Mouse (Mus musculus): ENCODE results near the gene Mgll. TPM values are rescaled to one million over a fixed set of nuclear protein-coding genes. Genes with fewer than 3 reads are reported as not detected.

Gene Mgll
- polyA plus RNA-seq, 1 experiment from 2014 or later: 2.4 TPM

- WGBS: 83% methylated on average over 3 of the region's 3 CpGs
- ATAC-seq (ENCODE audit: insufficient number of reproducible peaks, low FRiP score, low TSS enrichment, low read depth) (no peak), DNase-seq (ENCODE audit: low spot score) (no peak)
- Histone ChIP-seq H3K4me3 (ENCODE audit: low read depth, low read length) (no peak overlapping the region), H3K27ac (replicated peaks; ENCODE audit: low read depth, low read length) (no peak overlapping the region), H3K4me2 (ENCODE audit: low read depth, severe bottlenecking) (no peak overlapping the region), H3K9me3 (ENCODE audit: control insufficient read depth, low read length) (no peaks in the 10 kb centered on the region), H3K9ac (ENCODE audit: low read length) (no peak overlapping the region), H3K36me3 (ENCODE audit: control insufficient read depth, insufficient read depth, low read length) (no peaks in the 10 kb centered on the region), H3K4me1 (ENCODE audit: control insufficient read depth, insufficient read depth, low read length) (no peaks in the 10 kb centered on the region), H3K27me3 (ENCODE audit: control insufficient read depth, insufficient read depth, low read length) (no peaks in the 10 kb centered on the region)
Observed at GRCm38 (mm10) chr6:88690211-88690610, 34.0 kb upstream of the Mgll start.

DNA sequence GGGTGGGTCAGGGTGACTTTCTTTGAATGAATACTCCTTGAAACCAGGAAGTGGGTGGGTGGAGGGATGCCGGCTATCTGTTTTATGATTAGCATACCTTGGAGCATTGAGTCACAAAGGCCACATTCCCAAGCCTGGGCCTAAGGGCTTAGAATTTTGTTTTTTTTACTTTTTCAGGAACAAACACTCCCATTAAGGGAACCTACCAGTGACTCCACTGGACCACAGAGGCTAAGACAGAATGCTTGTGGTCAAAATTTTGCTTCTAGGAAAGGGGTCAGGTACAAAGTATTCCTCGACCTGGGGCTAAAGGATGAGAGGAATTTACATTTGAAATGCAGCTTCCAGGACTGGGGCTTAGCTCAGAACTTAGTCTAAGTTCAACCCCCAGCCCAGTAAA lies 32.9 kb upstream of the Mgll start:
- Histone ChIP-seq H3K9ac (ENCODE audit: low read length) (no peak overlapping the region), H3K27ac (replicated peaks; ENCODE audit: low read depth, low read length) (no peak overlapping the region), H3K4me2 (ENCODE audit: low read depth, severe bottlenecking) (no peak overlapping the region), H3K27me3 (ENCODE audit: control insufficient read depth, insufficient read depth, low read length) (no peaks in the 10 kb centered on the region), H3K4me1 (ENCODE audit: control insufficient read depth, insufficient read depth, low read length) (no peaks in the 10 kb centered on the region), H3K9me3 (ENCODE audit: control insufficient read depth, low read length) (no peaks in the 10 kb centered on the region), H3K36me3 (ENCODE audit: control insufficient read depth, insufficient read depth, low read length) (no peaks in the 10 kb centered on the region), H3K4me3 (ENCODE audit: low read depth, low read length) (no peak overlapping the region)
- WGBS: 77% methylated on average over 2 of the region's 2 CpGs
- ATAC-seq (ENCODE audit: insufficient number of reproducible peaks, low FRiP score, low TSS enrichment, low read depth) (no peak), DNase-seq (ENCODE audit: low spot score) (no peak)

DNA sequence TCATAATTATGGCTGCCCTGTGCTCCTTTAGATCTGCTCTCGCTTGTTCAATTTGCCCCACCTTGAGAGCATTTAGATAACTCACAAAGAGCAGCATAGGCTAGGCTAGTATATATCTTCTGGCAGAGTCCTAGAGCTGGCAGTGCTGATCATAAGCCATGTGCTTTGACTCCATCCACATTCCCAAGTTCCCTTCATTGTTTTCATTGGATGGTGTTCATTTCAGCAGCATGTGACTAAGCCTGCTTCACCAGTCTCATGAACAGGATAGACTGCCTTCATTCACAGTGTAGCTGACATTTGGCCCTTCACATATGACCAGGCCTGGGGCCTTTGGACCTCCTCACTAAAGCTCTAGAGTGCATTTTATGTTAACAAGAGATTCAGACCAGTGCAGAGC lies 21.3 kb upstream of the Mgll start:
- no peak for ATAC-seq (ENCODE audit: insufficient number of reproducible peaks, low FRiP score, low TSS enrichment, low read depth)
- H3K4me3 ChIP-seq (ENCODE audit: low read depth, low read length): no peak overlapping the region

GRCm38 (mm10) chr6:88703731-88704130 lies 20.5 kb upstream of the Mgll start:
- Histone ChIP-seq H3K4me1 (ENCODE audit: control insufficient read depth, insufficient read depth, low read length) (no peaks in the 10 kb centered on the region), H3K4me3 (ENCODE audit: low read depth, low read length) (no peak overlapping the region), H3K4me2 (ENCODE audit: low read depth, severe bottlenecking) (no peak overlapping the region), H3K27ac (replicated peaks; ENCODE audit: low read depth, low read length) (no peak overlapping the region), H3K36me3 (ENCODE audit: control insufficient read depth, insufficient read depth, low read length) (no peaks in the 10 kb centered on the region), H3K9ac (ENCODE audit: low read length) (no peak overlapping the region), H3K9me3 (ENCODE audit: control insufficient read depth, low read length) (no peaks in the 10 kb centered on the region), H3K27me3 (ENCODE audit: control insufficient read depth, insufficient read depth, low read length) (no peaks in the 10 kb centered on the region)
- DNase-seq (ENCODE audit: low spot score) (no peak), ATAC-seq (ENCODE audit: insufficient number of reproducible peaks, low FRiP score, low TSS enrichment, low read depth) (no peak)
- WGBS: 89% methylated on average over 5 of the region's 5 CpGs

More for the DNA sequence above, 21.3 kb upstream of the Mgll start:
- Histone ChIP-seq H3K27me3 (ENCODE audit: control insufficient read depth, insufficient read depth, low read length) (no peaks in the 10 kb centered on the region), H3K27ac (replicated peaks; ENCODE audit: low read depth, low read length) (no peak overlapping the region), H3K9ac (ENCODE audit: low read length) (no peak overlapping the region), H3K4me2 (ENCODE audit: low read depth, severe bottlenecking) (no peak overlapping the region), H3K9me3 (ENCODE audit: control insufficient read depth, low read length) (no peaks in the 10 kb centered on the region), H3K36me3 (ENCODE audit: control insufficient read depth, insufficient read depth, low read length) (no peaks in the 10 kb centered on the region), H3K4me1 (ENCODE audit: control insufficient read depth, insufficient read depth, low read length) (no peaks in the 10 kb centered on the region)
- WGBS: 88% methylated on average over 1 of the region's 1 CpGs
- no peak for DNase-seq (ENCODE audit: low spot score)

DNA sequence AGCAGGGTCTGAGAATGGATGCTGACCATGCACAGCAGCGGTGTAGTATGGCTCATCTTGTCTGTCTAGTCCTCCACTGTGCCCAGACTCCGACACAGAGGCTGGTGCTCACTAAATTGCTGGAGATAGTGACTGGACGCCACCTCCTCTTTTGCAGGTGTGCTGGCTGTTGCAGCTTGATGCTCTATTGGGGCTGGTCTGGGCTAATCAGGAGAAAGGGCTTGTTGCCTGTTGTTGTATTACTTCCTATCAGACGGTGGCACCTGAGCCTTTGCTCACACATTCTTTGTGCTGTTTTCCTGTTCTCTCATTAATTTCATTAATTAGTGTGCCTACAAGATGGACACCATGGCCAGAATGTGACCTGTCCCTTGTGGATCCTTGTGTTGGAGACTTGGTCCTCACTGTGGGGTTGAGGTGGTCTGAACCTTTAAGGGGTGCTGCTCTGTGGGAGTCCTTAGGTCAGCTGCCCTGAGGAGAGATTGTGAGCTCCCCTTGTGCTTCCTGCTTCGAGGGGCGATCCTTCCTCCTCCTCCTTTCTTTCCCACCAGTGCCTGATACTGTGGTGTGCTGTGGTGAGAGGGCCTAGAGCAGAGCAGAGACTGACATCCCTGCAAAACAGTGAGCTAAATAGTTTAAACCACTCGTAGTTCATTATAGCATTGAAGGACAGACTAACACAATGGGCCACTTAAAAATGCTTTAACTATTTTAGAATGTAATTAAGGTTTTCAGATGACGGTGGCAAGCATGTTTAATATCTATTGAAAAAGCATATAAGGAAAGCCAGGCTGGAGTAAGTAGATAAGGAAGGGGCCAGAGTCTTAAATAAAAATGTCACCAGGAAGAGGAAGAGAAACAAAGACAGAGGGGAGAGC lies 15.6 kb upstream of the Mgll start:
- ATAC-seq (ENCODE audit: insufficient number of reproducible peaks, low FRiP score, low TSS enrichment, low read depth): no peak

DNA sequence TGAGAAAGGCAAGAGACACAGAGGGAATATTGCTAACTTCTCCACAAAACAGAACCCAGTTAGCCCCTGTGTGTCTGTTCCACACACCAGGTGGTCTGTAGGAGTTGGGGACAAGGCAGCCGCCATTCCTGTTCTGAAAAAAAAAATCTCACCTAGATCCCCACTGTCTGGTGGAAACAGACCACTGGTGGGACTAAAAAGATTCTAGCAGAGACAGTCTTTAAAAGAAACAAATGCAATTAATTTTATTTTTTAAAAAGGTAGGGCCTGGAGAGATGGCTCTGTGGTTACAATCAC lies 15.0 kb upstream of the Mgll start:
- no peaks in the 10 kb centered on the region for H3K4me1 ChIP-seq (ENCODE audit: control insufficient read depth, insufficient read depth, low read length)
- WGBS: 74% methylated on average over 1 of the region's 1 CpGs
- no peak overlapping the region for H3K27ac ChIP-seq (replicated peaks; ENCODE audit: low read depth, low read length)
- H3K4me2 ChIP-seq (ENCODE audit: low read depth, severe bottlenecking): no peak overlapping the region
- H3K9me3 ChIP-seq (ENCODE audit: control insufficient read depth, low read length): no peaks in the 10 kb centered on the region
- ATAC-seq (ENCODE audit: insufficient number of reproducible peaks, low FRiP score, low TSS enrichment, low read depth) (no peak), DNase-seq (ENCODE audit: low spot score) (no peak)
- H3K27me3 ChIP-seq (ENCODE audit: control insufficient read depth, insufficient read depth, low read length): no peaks in the 10 kb centered on the region
- no peak overlapping the region for H3K9ac ChIP-seq (ENCODE audit: low read length)
- H3K4me3 ChIP-seq (ENCODE audit: low read depth, low read length): no peak overlapping the region
- H3K36me3 ChIP-seq (ENCODE audit: control insufficient read depth, insufficient read depth, low read length): no peaks in the 10 kb centered on the region

More for the DNA sequence above, 15.6 kb upstream of the Mgll start:
- no peak overlapping the region for H3K27ac ChIP-seq (replicated peaks; ENCODE audit: low read depth, low read length)
- H3K4me2 ChIP-seq (ENCODE audit: low read depth, severe bottlenecking): no peak overlapping the region
- no peak overlapping the region for H3K9ac ChIP-seq (ENCODE audit: low read length)
- no peak overlapping the region for H3K4me3 ChIP-seq (ENCODE audit: low read depth, low read length)
- H3K36me3 ChIP-seq (ENCODE audit: control insufficient read depth, insufficient read depth, low read length): no peaks in the 10 kb centered on the region
- no peaks in the 10 kb centered on the region for H3K27me3 ChIP-seq (ENCODE audit: control insufficient read depth, insufficient read depth, low read length)
- WGBS: 76% methylated on average over 8 of the region's 8 CpGs
- no peak for DNase-seq (ENCODE audit: low spot score)
- H3K9me3 ChIP-seq (ENCODE audit: control insufficient read depth, low read length): no peaks in the 10 kb centered on the region
- no peaks in the 10 kb centered on the region for H3K4me1 ChIP-seq (ENCODE audit: control insufficient read depth, insufficient read depth, low read length)

GRCm38 (mm10) chr6:88711313-88711712 lies 12.9 kb upstream of the Mgll start:
- Histone ChIP-seq H3K27me3 (ENCODE audit: control insufficient read depth, insufficient read depth, low read length) (no peaks in the 10 kb centered on the region), H3K36me3 (ENCODE audit: control insufficient read depth, insufficient read depth, low read length) (no peaks in the 10 kb centered on the region), H3K9me3 (ENCODE audit: control insufficient read depth, low read length) (no peaks in the 10 kb centered on the region), H3K9ac (ENCODE audit: low read length) (no peak overlapping the region), H3K4me2 (ENCODE audit: low read depth, severe bottlenecking) (no peak overlapping the region), H3K27ac (replicated peaks; ENCODE audit: low read depth, low read length) (no peak overlapping the region), H3K4me1 (ENCODE audit: control insufficient read depth, insufficient read depth, low read length) (no peaks in the 10 kb centered on the region), H3K4me3 (ENCODE audit: low read depth, low read length) (no peak overlapping the region)
- WGBS: 60% methylated on average over 3 of the region's 3 CpGs
- DNase-seq (ENCODE audit: low spot score) (no peak), ATAC-seq (ENCODE audit: insufficient number of reproducible peaks, low FRiP score, low TSS enrichment, low read depth) (no peak)

DNA sequence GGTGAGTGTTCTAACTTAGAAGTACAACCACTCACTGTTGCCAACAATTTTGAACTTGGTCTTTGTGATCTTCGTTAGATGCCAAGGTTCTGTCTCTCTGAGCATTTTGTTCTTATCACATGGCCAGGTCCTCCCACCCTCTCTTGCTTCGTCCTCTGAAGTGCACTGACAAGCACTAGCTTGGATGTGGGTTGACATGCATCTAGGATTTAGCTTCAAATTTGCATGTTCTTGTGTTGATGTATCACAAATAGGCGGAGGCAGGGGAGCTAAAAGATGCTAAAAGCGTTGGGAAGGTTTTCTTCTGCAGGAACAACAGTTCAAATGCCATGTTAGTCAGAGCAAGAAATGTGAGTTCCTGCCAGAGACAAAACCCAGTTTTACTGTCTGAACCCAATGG lies 12.1 kb upstream of the Mgll start:
- Histone ChIP-seq H3K4me1 (ENCODE audit: control insufficient read depth, insufficient read depth, low read length) (no peaks in the 10 kb centered on the region), H3K4me2 (ENCODE audit: low read depth, severe bottlenecking) (no peak overlapping the region), H3K27me3 (ENCODE audit: control insufficient read depth, insufficient read depth, low read length) (no peaks in the 10 kb centered on the region), H3K27ac (replicated peaks; ENCODE audit: low read depth, low read length) (no peak overlapping the region), H3K4me3 (ENCODE audit: low read depth, low read length) (no peak overlapping the region), H3K9me3 (ENCODE audit: control insufficient read depth, low read length) (no peaks in the 10 kb centered on the region), H3K9ac (ENCODE audit: low read length) (no peak overlapping the region), H3K36me3 (ENCODE audit: control insufficient read depth, insufficient read depth, low read length) (no peaks in the 10 kb centered on the region)
- WGBS: 92% methylated on average over 4 of the region's 4 CpGs
- ATAC-seq (ENCODE audit: insufficient number of reproducible peaks, low FRiP score, low TSS enrichment, low read depth): no peak
- no peak for DNase-seq (ENCODE audit: low spot score)

DNA sequence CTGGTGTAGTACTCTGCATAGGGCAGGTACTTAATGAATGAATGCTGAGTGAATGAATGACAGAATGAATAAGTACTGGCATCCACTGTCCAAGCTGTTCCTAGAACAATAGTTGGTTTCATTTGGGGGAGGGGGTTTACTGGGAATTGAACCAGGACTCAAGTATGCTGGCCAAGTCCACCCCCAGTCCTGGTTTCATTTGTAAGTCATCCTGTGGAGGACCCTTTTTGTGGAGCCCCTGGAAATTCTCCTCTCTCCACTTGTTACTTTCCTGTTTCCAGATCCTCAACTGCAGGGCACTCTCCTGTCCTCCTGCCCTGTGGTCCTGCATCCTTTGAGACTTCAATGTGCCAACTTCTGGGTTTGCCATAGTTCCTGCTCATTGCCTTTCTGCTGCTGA lies 10.9 kb upstream of the Mgll start:
- no peak overlapping the region for H3K9ac ChIP-seq (ENCODE audit: low read length)
- no peak for ATAC-seq (ENCODE audit: insufficient number of reproducible peaks, low FRiP score, low TSS enrichment, low read depth)
- DNase-seq (ENCODE audit: low spot score): no peak
- H3K36me3 ChIP-seq (ENCODE audit: control insufficient read depth, insufficient read depth, low read length): no peaks in the 10 kb centered on the region
- H3K27ac ChIP-seq (replicated peaks; ENCODE audit: low read depth, low read length): no peak overlapping the region
- H3K4me3 ChIP-seq (ENCODE audit: low read depth, low read length): no peak overlapping the region
- H3K9me3 ChIP-seq (ENCODE audit: control insufficient read depth, low read length): no peaks in the 10 kb centered on the region
- H3K27me3 ChIP-seq (ENCODE audit: control insufficient read depth, insufficient read depth, low read length): no peaks in the 10 kb centered on the region
- H3K4me2 ChIP-seq (ENCODE audit: low read depth, severe bottlenecking): no peak overlapping the region
- no peaks in the 10 kb centered on the region for H3K4me1 ChIP-seq (ENCODE audit: control insufficient read depth, insufficient read depth, low read length)
